Mouse (Mus musculus) intestine, embryonic 16.5 days (tissue): Measurements from ENCODE around the gene Mtor. TPM values are rescaled to one million over a fixed set of nuclear protein-coding genes. Genes with fewer than 3 reads are reported as not detected.

Source experiments
- ATAC-seq: fragments of 200-750 bp; cut with Nextera tagmentation; 2 replicates; pipeline ENCODE4 v1.8.0; 2017; ENCODE audit warnings: moderate TSS enrichment, moderate library complexity
- H3K27ac ChIP-seq: fragments of 300-500 bp; sonication (generic); 2 replicates; pipeline ENCODE4 v1.5.1; 2014; ENCODE audit warnings: mild to moderate bottlenecking, low read length
- H3K27me3 ChIP-seq: fragments of 300-500 bp; sonication (generic); replicated peaks from 2 replicates; pipeline ENCODE4 v1.6.1; 2014; ENCODE audit warnings: low read length, control low read depth, mixed read lengths; ENCODE audit not compliant: control insufficient read depth, insufficient read depth
- H3K36me3 ChIP-seq: fragments of 300-500 bp; sonication (generic); 2 replicates; pipeline ENCODE4 v1.6.1; 2014; ENCODE audit warnings: low read length, control low read depth; ENCODE audit not compliant: control insufficient read depth, insufficient read depth
- H3K4me1 ChIP-seq: fragments of 300-500 bp; sonication (generic); 2 replicates; pipeline ENCODE4 v1.6.1; 2014; ENCODE audit warnings: low read length, control low read depth, mixed read lengths; ENCODE audit not compliant: control insufficient read depth, insufficient read depth
- H3K4me2 ChIP-seq: fragments of 300-500 bp; sonication (generic); 2 replicates; pipeline ENCODE4 v1.6.1; 2014; ENCODE audit warnings: low read depth, low read length, control low read depth
- H3K4me3 ChIP-seq: fragments of 300-500 bp; sonication (generic); 2 replicates; pipeline ENCODE4 v1.5.1; 2014; ENCODE audit warnings: mild to moderate bottlenecking, low read length
- H3K9ac ChIP-seq: fragments of 300-500 bp; sonication (generic); 2 replicates; pipeline ENCODE4 v1.6.1; 2014; ENCODE audit warnings: low read depth, low read length
- H3K9me3 ChIP-seq: fragments of 300-500 bp; sonication (generic); 2 replicates; pipeline ENCODE4 v1.6.1; 2016; ENCODE audit warnings: low read length, control low read depth; ENCODE audit not compliant: control insufficient read depth
- WGBS: fragments of 180-500 bp; shearing (Covaris S2); extraction: QIAGEN DNeasy Blood & Tissue Kit; methylation state at CpG from one replicate; pipeline ENCODE4 v1.1.7; 2014; 5-methylcytosine and 5-hydroxymethylcytosine counted together
- polyA plus RNA-seq: library from polyadenylated mRNA; unstranded; fragments of >200 nt; fragmentation: Nextera tagmentation; extraction: Ambion mirVana; gene quantifications from 2 replicates; pipeline ENCODE4 v1.2.1, GENCODE M21; 2015

The Mtor gene
- polyA plus RNA-seq, 1 experiment from 2014 or later, result 10.9 TPM

DNA sequence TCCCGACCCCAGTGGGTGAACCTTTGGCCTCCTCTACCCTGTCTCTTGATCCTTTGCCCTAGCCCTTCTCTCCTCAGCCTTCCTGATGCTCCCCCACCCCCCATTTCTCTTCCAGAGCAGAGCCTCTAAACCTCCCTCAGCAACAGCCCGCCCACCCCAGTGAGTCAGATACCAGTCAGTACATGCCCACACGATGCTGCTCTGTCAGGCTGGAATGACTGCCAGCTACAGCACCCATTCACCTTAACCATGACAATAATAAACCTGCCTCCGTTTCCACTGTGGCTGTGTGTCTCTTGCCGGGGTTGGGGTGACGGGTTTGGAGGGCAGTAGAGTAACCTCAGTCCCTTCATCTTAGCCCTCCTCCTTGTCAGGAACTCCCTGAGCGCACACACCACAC lies 155.7 kb downstream of the Mtor start:
- no peak for ATAC-seq
- Histone ChIP-seq H3K9ac (no peak overlapping the region), H3K4me3 (no peak overlapping the region), H3K4me2 (no peak overlapping the region), H3K27ac (no peak overlapping the region), H3K9me3 (no peaks in the 10 kb centered on the region), H3K27me3 (no peaks in the 10 kb centered on the region), H3K4me1 (no peaks in the 10 kb centered on the region), H3K36me3 (no peaks in the 10 kb centered on the region)
- 73% methylated on average over 7 of the region's 7 CpGs for WGBS

DNA sequence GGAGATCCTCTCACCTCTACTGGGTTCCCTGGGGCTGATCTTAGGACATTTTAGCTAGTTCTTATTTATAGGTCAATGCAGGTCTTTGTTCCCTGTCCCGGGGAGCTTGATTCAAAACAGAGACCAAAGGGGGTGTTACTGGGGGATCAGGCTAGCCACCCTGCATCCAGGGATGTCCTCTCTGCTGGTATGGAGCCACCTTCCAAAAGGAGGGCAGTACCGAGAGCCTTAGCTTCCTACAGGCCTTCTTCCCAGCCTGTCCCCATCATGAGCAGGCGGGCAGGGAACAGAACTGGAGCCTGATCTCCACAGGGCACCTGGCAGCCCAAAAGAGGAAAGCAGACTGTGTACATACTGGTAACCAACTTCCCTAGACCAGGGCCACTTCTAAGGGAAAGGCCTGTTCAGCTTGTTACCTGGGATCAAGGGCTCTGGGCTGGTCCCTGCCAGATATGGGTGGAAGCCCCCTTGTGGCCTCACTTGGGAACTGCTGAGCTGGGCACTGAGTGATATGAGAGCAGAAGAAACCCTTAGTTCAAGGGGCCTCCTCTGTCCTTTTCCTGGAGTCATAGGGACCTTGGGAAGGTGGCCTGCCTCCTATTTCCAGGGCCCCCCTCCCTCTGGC lies 156.2 kb downstream of the Mtor start:
- Histone ChIP-seq H3K4me1 (no peaks in the 10 kb centered on the region), H3K27ac (no peak overlapping the region), H3K9me3 (no peaks in the 10 kb centered on the region), H3K36me3 (no peaks in the 10 kb centered on the region), H3K4me2 (no peak overlapping the region), H3K4me3 (no peak overlapping the region), H3K9ac (no peak overlapping the region), H3K27me3 (no peaks in the 10 kb centered on the region)
- ATAC-seq, result peak; percentile 61
- WGBS, result 91% methylated on average over 3 of the region's 3 CpGs

Other genes starting within 250 kb of the Mtor start
- 0.06 and 0.28 TPM in 2 replicates for gene Disp3, start 160.6 kb upstream of the Mtor start, polyA plus RNA-seq
- gene Ubiad1, start 3.8 kb upstream of the Mtor start, polyA plus RNA-seq, result 23.6 and 24.6 TPM in 2 replicates
- 1.1 TPM in 2 replicates for gene Angptl7, start 51.8 kb downstream of the Mtor start, polyA plus RNA-seq
- gene Exosc10, start 109.8 kb downstream of the Mtor start, polyA plus RNA-seq, result 67.3 and 72.0 TPM in 2 replicates
- gene Srm, start 142.9 kb downstream of the Mtor start, polyA plus RNA-seq, result 155 and 170 TPM in 2 replicates
- 0.29 and 0.84 TPM in 2 replicates for gene Masp2, start 153.9 kb downstream of the Mtor start, polyA plus RNA-seq
- 230 and 259 TPM in 2 replicates for gene Tardbp, start 178.4 kb downstream of the Mtor start, polyA plus RNA-seq
- gene Gm572, start 194.7 kb downstream of the Mtor start, polyA plus RNA-seq, result not detected in 2 replicates